Mouse (Mus musculus): ENCODE data around the gene Pkn1.

Pkn1 gene

GRCm38 (mm10) chr8:83693609-83694236 lies 5.3 kb downstream of the Pkn1 start:
- DNase-seq (ENCODE audit: low spot score in 2 of 2): no peak

- no peak for DNase-seq (ENCODE audit: low spot score in 2 of 2)
These were observed 9.7 kb downstream of the Pkn1 start for GRCm38 (mm10) chr8:83689264-83689663.

GRCm38 (mm10) chr8:83684517-83684916 lies 14.5 kb downstream of the Pkn1 start:
- DNase-seq (ENCODE audit: low spot score in 2 of 2): no peak

GRCm38 (mm10) chr8:83681099-83681498 lies 17.9 kb downstream of the Pkn1 start:
- no peak for DNase-seq (ENCODE audit: low spot score in 2 of 2)

GRCm38 (mm10) chr8:83680603-83681002 lies 18.4 kb downstream of the Pkn1 start:
- no peak for DNase-seq (ENCODE audit: low spot score in 2 of 2)

- no peak for DNase-seq (ENCODE audit: low spot score in 2 of 2)
These were observed 19.1 kb downstream of the Pkn1 start for GRCm38 (mm10) chr8:83679866-83680265.

GRCm38 (mm10) chr8:83674497-83674896 lies 24.5 kb downstream of the Pkn1 start:
- no peak for DNase-seq (ENCODE audit: low spot score in 2 of 2)

GRCm38 (mm10) chr8:83672936-83673335 lies 26.0 kb downstream of the Pkn1 start:
- DNase-seq (ENCODE audit: low spot score in 2 of 2): no peak

- DNase-seq (ENCODE audit: low spot score in 2 of 2): no peak
These were observed 30.0 kb downstream of the Pkn1 start for GRCm38 (mm10) chr8:83669013-83669412.

GRCm38 (mm10) chr8:83668010-83668916 lies 30.7 kb downstream of the Pkn1 start:
- peak; percentile 38 to 47 for DNase-seq (ENCODE audit: low spot score in 2 of 2)

- no peak for DNase-seq (ENCODE audit: low spot score in 2 of 2)
These were observed 31.5 kb downstream of the Pkn1 start for GRCm38 (mm10) chr8:83667526-83667925.

GRCm38 (mm10) chr8:83666866-83667234 lies 32.1 kb downstream of the Pkn1 start:
- no peak for DNase-seq (ENCODE audit: low spot score in 2 of 2)

GRCm38 (mm10) chr8:83665969-83666865 lies 32.8 kb downstream of the Pkn1 start, which contains the start of gene Ptger1:
Gene Ptger1, plus strand, starts transcription at chr8:83666678.
- DNase-seq (ENCODE audit: low spot score in 2 of 2): no peak

- no peak for DNase-seq (ENCODE audit: low spot score in 2 of 2)
These were observed 33.9 kb downstream of the Pkn1 start for GRCm38 (mm10) chr8:83664931-83665625.

- DNase-seq (ENCODE audit: low spot score in 2 of 2): no peak
These were observed 34.9 kb downstream of the Pkn1 start for GRCm38 (mm10) chr8:83664096-83664495.

- peak; percentile 84 to 92 for DNase-seq (ENCODE audit: low spot score in 2 of 2)
These were observed 36.6 kb downstream of the Pkn1 start for GRCm38 (mm10) chr8:83662421-83662826.

- no peak for DNase-seq (ENCODE audit: low spot score in 2 of 2)
These were observed 37.8 kb downstream of the Pkn1 start for GRCm38 (mm10) chr8:83660995-83661680.

GRCm38 (mm10) chr8:83660545-83660944 lies 38.4 kb downstream of the Pkn1 start:
- no peak for DNase-seq (ENCODE audit: low spot score in 2 of 2)

GRCm38 (mm10) chr8:83656484-83657246 lies 42.3 kb downstream of the Pkn1 start:
- DNase-seq (ENCODE audit: low spot score in 2 of 2): no peak

- DNase-seq (ENCODE audit: low spot score in 2 of 2): no peak
These were observed 42.9 kb downstream of the Pkn1 start for GRCm38 (mm10) chr8:83656043-83656442.
